Mouse (Mus musculus): ENCODE measurements around the gene Vmn1r207-ps.
"Not testable (repeated sequence)": the region's sequence is repeated elsewhere in the genome, so short reads cannot be mapped to it uniquely, and the experiment has no call there.

Gene Vmn1r207-ps

DNA sequence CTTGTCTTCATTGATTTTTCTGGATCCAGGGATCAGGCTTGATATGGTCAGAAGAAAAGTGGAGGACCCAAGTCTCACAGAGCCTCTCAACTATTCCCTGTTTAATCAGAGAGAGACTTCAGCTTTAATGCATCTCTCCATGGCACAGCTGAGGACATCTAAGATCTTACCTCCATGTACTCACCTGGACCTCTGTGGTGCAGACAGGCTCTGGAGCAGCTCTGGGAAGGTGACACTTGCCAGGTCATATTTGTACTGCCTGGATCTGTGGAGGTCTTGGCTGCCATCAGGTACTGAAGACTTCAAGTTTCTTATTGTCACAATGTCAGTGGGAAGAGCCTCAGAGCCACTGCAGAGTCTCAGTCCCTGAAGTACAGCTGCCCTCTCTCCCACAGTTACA lies at the start of gene Vmn1r207-ps:
Gene Vmn1r207-ps (minus strand): TSS at position 101 of the 400 bp plus-strand sequence.
- DNase-seq (ENCODE audit: low spot score) = not testable (repeated sequence)

DNA sequence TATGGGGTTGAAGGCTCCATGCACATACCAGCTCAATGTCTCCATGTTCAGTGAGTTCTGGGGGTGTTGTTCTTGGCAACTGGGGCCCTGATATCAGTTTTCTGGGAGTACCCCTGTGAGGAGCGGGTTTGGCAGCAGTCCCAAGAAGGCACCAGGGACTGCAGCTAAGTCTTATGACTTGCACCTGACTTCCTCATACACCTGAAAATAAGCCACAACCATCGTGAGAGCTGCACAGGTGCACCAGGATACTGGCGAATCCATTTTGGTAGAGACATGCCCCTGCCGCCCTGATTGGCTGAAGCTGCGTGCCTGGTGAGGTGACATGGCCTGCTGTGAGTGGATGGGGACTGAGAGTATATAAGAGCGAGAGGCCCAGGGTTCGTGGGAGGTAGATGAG lies 47.9 kb upstream of the Vmn1r207-ps start, which contains the start of gene Vmn1r208:
Gene Vmn1r208 (minus strand): TSS at position 101 of the 400 bp plus-strand sequence.
- DNase-seq (ENCODE audit: low spot score) = not testable (repeated sequence)

DNA sequence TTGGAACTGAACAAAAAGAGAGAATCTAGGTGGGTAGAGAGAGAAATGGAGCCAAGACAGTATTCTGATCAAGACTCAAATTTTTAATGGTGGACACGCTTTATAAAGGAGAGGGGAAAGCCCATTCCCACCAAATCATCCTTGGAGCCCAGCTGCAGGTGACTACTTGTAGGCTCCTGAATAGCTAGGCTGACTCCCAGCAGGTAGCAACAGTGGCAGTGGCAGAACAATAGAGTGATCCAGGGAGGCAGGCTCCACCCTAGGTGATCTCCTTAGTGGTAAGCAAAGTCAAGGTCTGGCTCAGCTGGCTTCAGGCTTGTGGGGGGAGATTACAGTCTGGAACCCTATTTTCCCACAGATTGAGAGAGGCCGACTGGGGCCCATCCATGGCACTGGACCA lies 42.2 kb upstream of the Vmn1r207-ps start:
- not testable (repeated sequence) for DNase-seq (ENCODE audit: low spot score)

DNA sequence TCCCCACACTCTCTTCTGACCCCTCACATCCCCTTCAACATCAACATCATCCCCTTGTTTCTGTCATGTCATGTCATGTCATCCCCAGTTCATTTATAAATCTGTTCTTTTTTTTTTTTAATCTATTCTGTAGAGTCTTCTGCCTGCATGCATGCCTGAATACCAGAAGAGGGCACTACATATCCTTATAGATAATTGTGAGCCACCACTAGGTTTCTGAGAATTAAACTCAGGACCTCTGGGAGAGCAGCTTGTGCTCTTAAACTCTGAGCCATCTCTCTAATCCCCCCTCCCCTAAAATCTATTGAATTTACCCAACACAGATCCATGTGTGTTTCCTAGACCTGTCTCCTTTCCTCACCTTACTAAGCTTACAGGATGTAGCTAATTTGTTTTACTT lies 18.1 kb upstream of the Vmn1r207-ps start:
- no peak for DNase-seq (ENCODE audit: low spot score)

DNA sequence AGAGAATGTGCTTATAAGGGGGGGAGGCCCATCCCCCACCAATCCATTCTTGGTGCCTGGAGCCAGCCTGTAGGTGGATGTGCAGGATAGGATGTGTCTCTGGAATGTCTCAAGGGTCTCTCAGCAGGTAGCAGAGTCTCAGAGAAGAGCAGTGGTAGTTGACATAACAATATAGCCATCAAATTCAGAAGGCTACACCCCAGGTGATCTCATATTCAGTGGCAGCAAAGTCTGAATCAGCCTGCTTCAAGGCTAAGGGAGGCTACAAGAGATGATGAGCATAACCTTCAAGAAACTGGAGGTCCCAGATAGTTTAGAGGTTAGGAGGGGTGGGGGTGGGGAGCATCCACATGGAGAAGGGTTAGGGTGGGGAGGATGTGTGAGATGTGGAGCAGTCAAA lies 22.5 kb downstream of the Vmn1r207-ps start:
- DNase-seq (ENCODE audit: low spot score) = not testable (repeated sequence)

DNA sequence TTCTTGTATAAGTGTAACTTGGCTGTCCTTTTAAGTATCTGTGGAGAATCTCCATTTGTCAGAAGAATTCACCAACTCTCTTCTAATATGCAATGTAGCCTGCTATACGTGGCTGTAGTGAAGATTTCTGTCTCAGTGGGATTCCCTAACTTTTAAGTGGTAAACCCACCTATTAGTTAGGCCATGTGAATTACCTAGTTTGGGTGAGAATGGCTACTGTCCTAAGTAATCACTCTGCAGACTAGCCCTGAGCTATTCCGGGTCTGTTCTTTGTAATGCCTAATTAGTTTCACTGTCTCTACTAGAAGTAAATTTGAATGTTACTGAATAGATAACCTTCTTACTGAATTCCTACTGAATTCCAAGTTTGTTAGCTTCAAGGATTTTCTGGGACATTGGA lies 26.5 kb downstream of the Vmn1r207-ps start:
- not testable (repeated sequence) for DNase-seq (ENCODE audit: low spot score)

Measured in ovary, adult 18-20 months (tissue).